Mouse (Mus musculus) stomach, postnatal 0 days (tissue): ENCODE data around the gene Unc5a. TPM values are rescaled to one million over a fixed set of nuclear protein-coding genes. Genes with fewer than 3 reads are reported as not detected.

ENCODE experiments used
- ATAC-seq: fragments of 200-750 bp; cut with Nextera tagmentation; 2 replicates; pipeline ENCODE4 v1.8.0; 2017; ENCODE audit not compliant: low FRiP score, low TSS enrichment
- DNase-seq: peaks from one replicate; pipeline ENCODE4 v3.0.0-alpha.2; 2016; ENCODE audit warnings: low spot score
- H3K27ac ChIP-seq: fragments of 300-500 bp; sonication (generic); replicated peaks from 2 replicates; pipeline ENCODE4 v1.5.1; 2014; ENCODE audit warnings: mild to moderate bottlenecking, control low read depth
- H3K27me3 ChIP-seq: fragments of 300-500 bp; sonication (generic); 2 replicates; pipeline ENCODE4 v1.6.1; 2014; ENCODE audit warnings: low read length; ENCODE audit not compliant: control insufficient read depth, insufficient read depth
- H3K36me3 ChIP-seq: fragments of 300-500 bp; sonication (generic); 2 replicates; pipeline ENCODE4 v1.6.1; 2014; ENCODE audit warnings: low read length, mixed read lengths; ENCODE audit not compliant: control insufficient read depth, insufficient read depth
- H3K4me1 ChIP-seq: fragments of 300-500 bp; sonication (generic); replicated peaks from 2 replicates; pipeline ENCODE4 v1.6.1; 2014; ENCODE audit warnings: antibody characterized with exemption; ENCODE audit not compliant: control insufficient read depth, insufficient read depth
- H3K4me2 ChIP-seq: fragments of 300-500 bp; sonication (generic); replicated peaks from 2 replicates; pipeline ENCODE4 v1.6.1; 2014; ENCODE audit warnings: low read depth, mild to moderate bottlenecking, control low read depth, moderate library complexity
- H3K4me3 ChIP-seq: fragments of 300-500 bp; sonication (generic); 2 replicates; pipeline ENCODE4 v1.5.1; 2014; ENCODE audit warnings: low read depth, low read length, control low read depth
- H3K9ac ChIP-seq: fragments of 300-500 bp; sonication (generic); 2 replicates; pipeline ENCODE4 v1.6.1; 2014; ENCODE audit warnings: mild to moderate bottlenecking, low read length, control low read depth, mixed read lengths
- H3K9me3 ChIP-seq: fragments of 300-500 bp; sonication (generic); 2 replicates; pipeline ENCODE4 v1.6.1; 2016; ENCODE audit warnings: low read length; ENCODE audit not compliant: control insufficient read depth
- CTCF ChIP-seq: IDR thresholded peaks from 2 replicates; pipeline ENCODE4 v1.5.1; 2016; ENCODE audit warnings: antibody characterized with exemption, low read depth, mild to moderate bottlenecking, moderate library complexity
- EP300 ChIP-seq: optimal IDR thresholded peaks from 2 replicates; pipeline ENCODE3; 2016; ENCODE audit warnings: antibody characterized with exemption
- WGBS: fragments of 180-500 bp; shearing (Covaris S2); extraction: QIAGEN DNeasy Blood & Tissue Kit; methylation state at CpG from one replicate; pipeline ENCODE4 v1.1.7; 2014; 5-methylcytosine and 5-hydroxymethylcytosine counted together
- polyA plus RNA-seq: library from polyadenylated mRNA; unstranded; fragments of >200 nt; fragmentation: Nextera tagmentation; extraction: Ambion mirVana; gene quantifications from 2 replicates; pipeline ENCODE4 v1.2.1, GENCODE M21; 2015

Unc5a gene
- polyA plus RNA-seq, 1 experiment from 2014 or later = 0.89 TPM

DNA sequence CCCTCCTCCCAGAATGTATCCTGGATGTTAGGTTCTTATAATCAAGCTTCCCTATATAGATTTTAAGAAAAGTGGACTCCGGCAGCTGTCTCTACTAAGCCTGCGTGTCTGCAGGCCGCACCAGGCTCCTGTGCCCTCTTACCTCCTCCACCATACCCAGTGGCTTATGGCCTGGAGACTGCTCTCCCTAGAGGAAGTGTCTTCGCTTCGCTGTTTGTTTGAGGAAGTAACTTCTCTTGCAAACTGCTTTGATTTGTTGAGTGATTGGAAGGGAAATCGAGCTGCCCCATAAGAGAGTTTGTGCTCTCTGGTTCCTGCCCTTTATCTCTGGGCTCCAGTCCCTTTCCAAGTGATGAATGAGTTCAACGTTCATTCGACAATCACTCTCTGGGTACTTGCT lies 33.8 kb downstream of the Unc5a start:
- H3K36me3 ChIP-seq = no peaks in the 10 kb centered on the region
- H3K27ac ChIP-seq = no peak overlapping the region
- 61% methylated on average over 8 of the region's 8 CpGs for WGBS
- no peak overlapping the region for H3K4me3 ChIP-seq
- no peak for TF ChIP-seq CTCF
- TF ChIP-seq EP300 = no peak
- DNase-seq (no peak), ATAC-seq (no peak)
- no peaks in the 10 kb centered on the region for H3K4me1 ChIP-seq
- H3K27me3 ChIP-seq = no peaks in the 10 kb centered on the region
- no peak overlapping the region for H3K4me2 ChIP-seq
- H3K9ac ChIP-seq = no peak overlapping the region
- no peaks in the 10 kb centered on the region for H3K9me3 ChIP-seq

DNA sequence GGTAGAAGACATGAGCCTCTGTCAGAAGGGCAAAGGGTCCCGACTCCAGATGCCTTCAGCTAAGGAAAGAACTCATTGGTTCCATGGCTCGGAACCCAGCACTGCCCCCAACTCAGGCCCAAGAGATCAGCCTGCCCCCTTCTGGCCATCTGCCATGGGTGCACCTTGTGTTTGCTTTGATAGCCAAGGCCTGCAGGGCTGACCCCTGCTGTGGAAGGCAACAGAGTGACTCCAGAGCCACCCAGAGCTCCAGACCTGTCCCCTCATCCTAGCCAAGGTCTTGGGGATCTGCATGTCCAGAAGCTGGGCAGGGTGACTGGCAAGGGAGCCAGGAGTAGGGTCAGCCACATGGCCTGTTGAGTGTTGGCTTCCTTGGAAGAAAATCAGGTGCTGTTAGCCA lies 34.4 kb downstream of the Unc5a start:
- Histone ChIP-seq H3K27ac (no peak overlapping the region), H3K9ac (no peak overlapping the region), H3K4me1 (no peaks in the 10 kb centered on the region), H3K9me3 (no peaks in the 10 kb centered on the region), H3K27me3 (no peaks in the 10 kb centered on the region), H3K4me3 (no peak overlapping the region), H3K36me3 (no peaks in the 10 kb centered on the region), H3K4me2 (no peak overlapping the region)
- no peak for TF ChIP-seq EP300
- peak; percentile 46 for TF ChIP-seq CTCF
- ATAC-seq (no peak), DNase-seq (no peak)
- 57% methylated on average over 2 of the region's 2 CpGs for WGBS

DNA sequence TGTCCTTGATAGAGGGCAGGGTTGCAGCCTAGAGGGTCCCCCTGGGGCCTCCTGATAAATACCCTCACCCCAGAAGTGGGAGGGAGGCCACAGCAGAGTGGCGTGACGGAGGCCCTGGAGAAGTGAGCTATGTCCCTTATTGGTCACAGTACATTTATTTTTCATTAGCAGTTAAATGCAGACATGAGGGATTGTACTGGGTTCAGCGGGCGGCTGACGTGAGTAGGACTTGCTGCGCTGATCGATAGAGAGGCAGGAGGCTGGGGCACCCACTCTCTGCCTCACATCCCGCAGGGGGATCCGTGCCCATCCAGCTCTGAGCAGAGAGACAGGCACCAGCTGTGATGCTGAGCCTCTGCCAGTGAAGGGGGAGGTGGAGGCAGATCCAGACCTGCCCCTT lies 38.2 kb downstream of the Unc5a start:
- 64% methylated on average over 9 of the region's 9 CpGs for WGBS
- no peaks in the 10 kb centered on the region for H3K27me3 ChIP-seq
- no peak overlapping the region for H3K4me3 ChIP-seq
- H3K36me3 ChIP-seq = no peaks in the 10 kb centered on the region
- ATAC-seq = no peak
- no peak for TF ChIP-seq EP300
- TF ChIP-seq CTCF = no peak
- no peak for DNase-seq
- H3K27ac ChIP-seq = no peak overlapping the region
- no peaks in the 10 kb centered on the region for H3K4me1 ChIP-seq
- no peak overlapping the region for H3K4me2 ChIP-seq
- no peak overlapping the region for H3K9ac ChIP-seq
- H3K9me3 ChIP-seq = no peaks in the 10 kb centered on the region

DNA sequence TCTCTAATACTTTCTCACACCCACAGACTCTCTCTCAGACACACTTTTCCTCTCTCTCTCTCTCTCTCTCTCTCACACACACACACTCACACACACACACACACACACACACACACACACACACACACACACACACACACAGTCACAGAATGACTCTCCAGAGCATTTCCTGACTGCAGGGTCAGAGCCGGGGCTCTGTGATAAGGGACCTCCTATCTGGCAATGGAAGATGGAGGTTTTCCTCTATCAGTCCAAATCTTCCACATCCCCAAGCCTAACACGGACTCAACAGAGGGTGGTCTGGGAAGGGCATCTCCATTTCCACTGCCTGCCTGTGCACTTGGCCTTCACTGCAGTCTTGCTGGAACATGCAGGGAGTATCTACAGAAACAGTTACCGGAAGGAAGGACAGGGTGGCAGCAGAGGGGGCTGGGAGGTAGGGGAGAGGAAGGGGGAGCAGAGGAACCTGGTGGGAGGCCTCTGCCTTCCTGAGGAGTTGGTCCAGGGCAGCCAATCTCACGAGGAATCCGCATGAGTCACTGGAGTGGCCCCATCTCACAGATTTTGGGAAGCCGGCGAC lies 39.1 kb downstream of the Unc5a start:
- DNase-seq (no peak), ATAC-seq (no peak)
- WGBS = 42% methylated on average over 7 of the region's 7 CpGs
- Histone ChIP-seq H3K27me3 (no peaks in the 10 kb centered on the region), H3K9ac (no peak overlapping the region), H3K27ac (no peak overlapping the region), H3K4me2 (no peak overlapping the region), H3K36me3 (no peaks in the 10 kb centered on the region), H3K4me3 (no peak overlapping the region), H3K9me3 (no peaks in the 10 kb centered on the region), H3K4me1 (no peaks in the 10 kb centered on the region)
- no peak for TF ChIP-seq EP300

DNA sequence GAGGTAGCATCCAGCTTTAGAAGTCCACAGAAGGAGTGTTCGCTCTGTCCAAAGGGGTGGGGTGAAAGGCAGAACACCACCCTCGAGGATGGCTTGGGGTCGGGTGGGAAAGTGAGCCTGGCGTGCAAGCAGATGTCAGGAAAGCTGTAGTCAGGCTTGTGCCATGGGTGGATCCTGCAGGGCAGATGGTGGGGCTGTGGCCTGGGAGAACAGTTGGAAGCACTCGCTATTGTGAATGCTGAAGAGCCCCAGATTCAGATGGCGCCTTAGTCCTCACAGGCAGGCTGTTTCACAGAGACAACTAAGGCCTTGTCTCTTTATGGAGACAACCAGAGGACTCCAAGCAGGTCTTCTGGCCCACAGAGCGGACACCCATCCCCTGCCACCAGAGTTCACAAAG lies 43.0 kb downstream of the Unc5a start:
- TF ChIP-seq EP300 (no peak), CTCF (no peak)
- Histone ChIP-seq H3K9ac (no peak overlapping the region), H3K4me2 (no peak overlapping the region), H3K36me3 (no peaks in the 10 kb centered on the region), H3K27me3 (no peaks in the 10 kb centered on the region), H3K4me3 (no peak overlapping the region), H3K27ac (no peak overlapping the region), H3K9me3 (no peaks in the 10 kb centered on the region), H3K4me1 (no peaks in the 10 kb centered on the region)
- DNase-seq (no peak), ATAC-seq (no peak)
- WGBS = 86% methylated on average over 7 of the region's 7 CpGs

DNA sequence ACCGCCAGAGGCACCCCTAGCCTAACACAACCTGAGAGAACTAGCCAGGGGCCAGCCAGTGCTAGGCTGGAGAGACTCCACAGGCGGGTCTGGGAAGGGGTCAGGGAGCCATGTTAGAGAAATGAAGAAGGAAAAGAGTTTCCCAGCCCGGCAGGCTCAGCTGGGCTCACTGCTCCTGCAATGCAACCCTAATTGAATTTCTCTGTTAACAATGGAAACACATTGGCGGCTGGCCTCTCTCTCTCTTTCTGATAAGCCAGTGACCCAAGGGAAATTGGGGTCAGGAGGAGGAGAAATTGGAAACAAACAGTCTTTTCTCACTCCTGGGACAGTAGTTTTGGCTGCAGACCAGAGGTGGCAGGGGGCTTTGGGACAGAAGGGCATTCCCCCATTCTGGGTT lies 45.4 kb downstream of the Unc5a start:
- H3K9ac ChIP-seq = no peak overlapping the region
- no peaks in the 10 kb centered on the region for H3K4me1 ChIP-seq
- H3K36me3 ChIP-seq = no peaks in the 10 kb centered on the region
- 24% methylated on average over 4 of the region's 4 CpGs for WGBS
- DNase-seq (no peak), ATAC-seq (no peak)
- no peaks in the 10 kb centered on the region for H3K9me3 ChIP-seq
- no peak overlapping the region for H3K4me3 ChIP-seq
- TF ChIP-seq EP300 = no peak
- TF ChIP-seq CTCF = no peak
- no peak overlapping the region for H3K4me2 ChIP-seq
- H3K27me3 ChIP-seq = no peaks in the 10 kb centered on the region
- H3K27ac ChIP-seq = no peak overlapping the region
